Mouse (Mus musculus) ZHBTc4 (cell line): ENCODE measurements at regions not wholly inside any gene's neighbourhood (a gene's known extent, or its start where the extent isn't known, plus 50 kb on each side); places are given as distances from the start of the nearest gene placed in this dataset.

Source experiments
- DNase-seq: peaks from one replicate; pipeline ENCODE4 v3.0.0-alpha.2; 2011; ENCODE audit warnings: low read depth, low spot score

DNA sequence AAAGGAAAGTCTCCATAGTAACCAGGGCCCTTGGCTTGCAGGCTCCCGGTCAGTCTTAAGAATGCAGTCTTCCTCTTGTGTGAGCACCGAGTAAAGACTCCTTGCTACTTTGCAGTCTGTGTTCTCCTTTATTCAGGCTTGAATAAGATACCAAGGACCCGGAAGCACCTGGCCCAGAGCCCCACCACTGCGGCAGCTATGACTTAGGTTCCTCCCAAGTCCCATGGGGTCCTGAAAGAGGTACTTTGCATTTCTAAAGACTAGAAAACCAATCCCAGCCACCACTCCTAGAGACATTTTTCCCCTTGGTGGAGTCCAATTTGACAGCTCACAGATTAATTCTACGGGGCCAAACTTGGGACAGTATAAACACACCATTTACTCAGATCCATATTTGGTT, 51.7 kb upstream of the Tspan11 start:
- DNase-seq = peak; percentile 72

DNA sequence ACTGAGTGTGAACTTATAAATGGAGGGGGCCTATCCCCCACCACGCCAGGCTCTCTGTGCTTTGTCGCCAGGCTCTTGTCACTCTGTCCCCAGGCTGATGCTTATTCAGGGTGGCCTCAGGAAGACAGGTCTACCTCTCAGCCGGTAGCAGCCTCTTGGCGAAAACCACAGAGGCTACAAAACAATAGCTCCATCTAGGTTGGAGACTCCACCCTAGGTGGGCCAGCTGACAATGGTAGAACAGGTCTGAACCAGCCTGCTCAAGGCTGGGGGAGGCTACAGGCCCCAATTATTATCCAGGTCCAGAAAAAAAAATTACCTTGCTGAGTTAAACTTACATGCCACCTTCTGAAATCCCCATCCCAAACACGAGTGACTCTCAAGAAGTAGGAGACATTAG, 59.0 kb upstream of the Tspan11 start:
- peak; percentile 73 for DNase-seq

DNA sequence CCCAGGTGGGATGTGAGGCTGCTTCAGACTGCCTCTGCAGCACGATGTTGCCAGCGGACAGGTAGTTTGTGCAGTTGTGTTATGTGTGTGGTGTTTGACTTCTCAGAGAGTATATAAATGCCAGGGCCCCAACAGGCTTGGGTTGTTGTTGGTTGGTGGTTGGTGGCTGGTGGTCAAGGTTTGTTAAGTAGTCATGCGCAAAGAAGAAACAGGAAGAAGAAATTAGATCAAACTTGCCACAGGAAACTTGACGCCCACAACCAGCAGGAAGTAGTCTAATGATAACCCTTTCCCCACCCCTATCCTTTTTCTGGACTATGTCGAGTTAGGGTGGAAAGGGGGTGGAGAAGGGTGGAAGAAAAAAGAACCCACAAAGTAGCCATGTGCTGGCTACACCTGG, 56.2 kb upstream of the Prmt8 start:
- DNase-seq = no peak

DNA sequence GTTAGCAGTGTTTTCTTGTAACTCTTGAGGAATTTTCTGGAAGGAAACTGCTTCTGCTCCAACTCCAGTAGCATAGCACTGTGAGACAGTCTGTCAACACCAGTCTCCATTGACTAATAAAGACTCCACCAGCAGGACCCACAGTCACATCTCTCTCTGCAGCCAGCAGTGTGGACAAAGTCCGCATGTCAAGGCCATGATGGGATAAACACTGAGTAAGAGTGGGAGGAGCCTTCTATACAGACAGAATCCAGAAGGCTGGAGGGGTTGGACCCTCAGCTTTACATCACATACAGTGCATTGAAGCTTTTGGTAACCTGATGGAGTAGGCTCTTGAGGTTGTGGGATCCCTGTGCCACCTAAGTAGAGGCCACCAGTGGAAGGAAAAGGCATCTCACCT, 54.4 kb upstream of the Prmt8 start:
- no peak for DNase-seq

DNA sequence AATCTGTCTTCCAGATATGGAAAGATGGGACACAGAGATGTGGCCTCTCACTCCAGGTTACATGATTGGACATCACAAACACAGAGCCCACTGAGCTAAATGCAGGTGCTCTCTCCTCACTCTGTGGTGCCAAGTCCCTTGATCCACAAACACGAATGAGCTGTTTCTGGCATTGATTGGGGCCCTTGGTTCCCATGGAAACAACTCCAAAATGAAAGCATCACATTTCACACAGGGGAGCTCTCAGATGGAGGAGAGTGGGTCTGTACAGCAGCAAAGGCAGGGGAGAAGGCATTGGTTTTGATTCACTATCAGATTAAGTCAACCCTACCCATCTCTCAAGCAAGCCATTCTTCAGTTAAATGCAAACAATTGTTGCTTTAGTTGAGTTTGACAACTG, 51.3 kb upstream of the Prmt8 start:
- DNase-seq = no peak
